Mouse (Mus musculus) limb, embryonic 11.5 days (tissue): Measurements from ENCODE around the gene Fbxo42. TPM values are rescaled to one million over a fixed set of nuclear protein-coding genes. Genes with fewer than 3 reads are reported as not detected.

Experiments
- ATAC-seq: fragments of 200-750 bp; cut with Nextera tagmentation; 2 replicates; pipeline ENCODE4 v1.8.0; 2017; ENCODE audit warnings: low read depth; ENCODE audit not compliant: insufficient number of reproducible peaks, low FRiP score, low TSS enrichment
- DNase-seq: peaks from one replicate; pipeline ENCODE4 v3.0.0-alpha.2; 2015; ENCODE audit warnings: low spot score
- H3K27ac ChIP-seq: fragments of 300-500 bp; sonication (generic); replicated peaks from 2 replicates; pipeline ENCODE4 v1.5.1; 2014; ENCODE audit warnings: low read depth, mild to moderate bottlenecking, low read length
- H3K27me3 ChIP-seq: fragments of 300-500 bp; sonication (generic); 2 replicates; pipeline ENCODE4 v1.6.1; 2014; ENCODE audit warnings: mild to moderate bottlenecking, low read length, mixed read lengths; ENCODE audit not compliant: control insufficient read depth, insufficient read depth
- H3K36me3 ChIP-seq: fragments of 300-500 bp; sonication (generic); 2 replicates; pipeline ENCODE4 v1.6.1; 2014; ENCODE audit warnings: mild to moderate bottlenecking, low read length, moderate library complexity, mixed read lengths; ENCODE audit not compliant: control insufficient read depth, insufficient read depth
- H3K4me1 ChIP-seq: fragments of 300-500 bp; sonication (generic); 2 replicates; pipeline ENCODE4 v1.6.1; 2014; ENCODE audit warnings: low read length, mixed read lengths; ENCODE audit not compliant: control insufficient read depth, insufficient read depth
- H3K4me2 ChIP-seq: fragments of 300-500 bp; sonication (generic); 2 replicates; pipeline ENCODE4 v1.6.1; 2014; ENCODE audit warnings: low read depth, mild to moderate bottlenecking, moderate library complexity; ENCODE audit not compliant: severe bottlenecking
- H3K4me3 ChIP-seq: fragments of 300-500 bp; sonication (generic); 2 replicates; pipeline ENCODE4 v1.5.1; 2014; ENCODE audit warnings: low read depth, low read length
- H3K9ac ChIP-seq: fragments of 300-500 bp; sonication (generic); 2 replicates; pipeline ENCODE4 v1.6.1; 2014; ENCODE audit warnings: mild to moderate bottlenecking, low read length
- H3K9me3 ChIP-seq: fragments of 300-500 bp; sonication (generic); 2 replicates; pipeline ENCODE4 v1.6.1; 2016; ENCODE audit warnings: low read length; ENCODE audit not compliant: control insufficient read depth
- WGBS: fragments of 180-500 bp; shearing (Covaris S2); extraction: QIAGEN DNeasy Blood & Tissue Kit; methylation state at CpG from one replicate; pipeline ENCODE4 v1.1.7; 2014; 5-methylcytosine and 5-hydroxymethylcytosine counted together
- polyA plus RNA-seq: library from polyadenylated mRNA; unstranded; fragments of >200 nt; fragmentation: Nextera tagmentation; extraction: Ambion mirVana; gene quantifications from 2 replicates; pipeline ENCODE4 v1.2.1, GENCODE M21; 2014

Fbxo42 gene
- polyA plus RNA-seq, 1 experiment from 2014 or later, result 30.4 TPM

GRCm38 (mm10) chr4:141240617-141241016 is 92.9 kb downstream of the Fbxo42 start:
- H3K4me2 ChIP-seq, result no peak overlapping the region
- H3K9me3 ChIP-seq, result no peaks in the 10 kb centered on the region
- ATAC-seq (no peak), DNase-seq (peak; percentile 57)
- H3K4me3 ChIP-seq, result no peak overlapping the region
- under 1% methylated on average over 14 of the region's 14 CpGs for WGBS
- no peak overlapping the region for H3K9ac ChIP-seq
- H3K27me3 ChIP-seq, result peaks cover 77% of the 10 kb centered on the region
- peaks cover 17% of the 10 kb centered on the region for H3K4me1 ChIP-seq
- H3K27ac ChIP-seq, result no peak overlapping the region
- H3K36me3 ChIP-seq, result no peaks in the 10 kb centered on the region

GRCm38 (mm10) chr4:141241861-141242260 is 94.1 kb downstream of the Fbxo42 start:
- Histone ChIP-seq H3K4me2 (no peak overlapping the region), H3K4me3 (no peak overlapping the region), H3K27me3 (peaks cover 90% of the 10 kb centered on the region), H3K9me3 (no peaks in the 10 kb centered on the region), H3K36me3 (no peaks in the 10 kb centered on the region), H3K9ac (no peak overlapping the region), H3K4me1 (peaks cover 26% of the 10 kb centered on the region), H3K27ac (no peak overlapping the region)
- ATAC-seq, result no peak
- WGBS, result 24% methylated on average over 15 of the region's 15 CpGs
- DNase-seq, result no peak

GRCm38 (mm10) chr4:141242651-141243241 is 95.0 kb downstream of the Fbxo42 start:
- no peak overlapping the region for H3K27ac ChIP-seq
- 0 out of 2 replicates have a peak overlapping the region, but pooled peaks have one; percentile 8 for H3K4me3 ChIP-seq
- no peaks in the 10 kb centered on the region for H3K36me3 ChIP-seq
- H3K4me1 ChIP-seq, result peaks cover 30% of the 10 kb centered on the region
- peaks cover 93% of the 10 kb centered on the region for H3K27me3 ChIP-seq
- ATAC-seq (no peak), DNase-seq (peak; percentile 48)
- H3K4me2 ChIP-seq, result peak overlapping the region; percentile 28
- peak overlapping the region; percentile 28; the same call in 1 of the 2 replicates for H3K9ac ChIP-seq
- WGBS, result 6% methylated on average over 11 of the region's 11 CpGs
- no peaks in the 10 kb centered on the region for H3K9me3 ChIP-seq

GRCm38 (mm10) chr4:141243636-141244035 is 95.9 kb downstream of the Fbxo42 start:
- Histone ChIP-seq H3K27ac (no peak overlapping the region), H3K9me3 (no peaks in the 10 kb centered on the region), H3K36me3 (no peaks in the 10 kb centered on the region), H3K4me2 (no peak overlapping the region), H3K4me1 (peaks cover 39% of the 10 kb centered on the region), H3K4me3 (no peak overlapping the region), H3K27me3 (peaks cover 95% of the 10 kb centered on the region), H3K9ac (no peak overlapping the region)
- ATAC-seq (no peak), DNase-seq (no peak)
- WGBS, result 61% methylated on average over 5 of the region's 5 CpGs

- H3K4me3 ChIP-seq, result no peak overlapping the region
- WGBS, result 59% methylated on average over 5 of the region's 5 CpGs
- H3K27ac ChIP-seq, result no peak overlapping the region
- peaks cover 36% of the 10 kb centered on the region for H3K4me1 ChIP-seq
- DNase-seq (no peak), ATAC-seq (no peak)
- peaks cover 95% of the 10 kb centered on the region for H3K27me3 ChIP-seq
- H3K9me3 ChIP-seq, result no peaks in the 10 kb centered on the region
- no peak overlapping the region for H3K9ac ChIP-seq
- peak overlapping the region; percentile 2; the same call in 1 of the 2 replicates for H3K4me2 ChIP-seq
- H3K36me3 ChIP-seq, result no peaks in the 10 kb centered on the region
Measured at GRCm38 (mm10) chr4:141244401-141244800, 96.7 kb downstream of the Fbxo42 start.

- ATAC-seq, result no peak
- Histone ChIP-seq H3K4me1 (peaks cover 32% of the 10 kb centered on the region), H3K27me3 (peaks cover 92% of the 10 kb centered on the region), H3K36me3 (no peaks in the 10 kb centered on the region), H3K4me2 (peak overlapping the region; percentile 16; the same call in 1 of the 2 replicates), H3K27ac (no peak overlapping the region), H3K9me3 (no peaks in the 10 kb centered on the region), H3K9ac (no peak overlapping the region), H3K4me3 (no peak overlapping the region)
- DNase-seq, result no peak
- WGBS, result 22% methylated on average over 9 of the region's 9 CpGs
Measured at GRCm38 (mm10) chr4:141244931-141245425, 97.3 kb downstream of the Fbxo42 start.

GRCm38 (mm10) chr4:141246089-141246997 is 98.6 kb downstream of the Fbxo42 start:
- no peak overlapping the region for H3K9ac ChIP-seq
- H3K4me1 ChIP-seq, result peaks cover 29% of the 10 kb centered on the region
- no peak overlapping the region for H3K4me3 ChIP-seq
- no peak overlapping the region for H3K27ac ChIP-seq
- H3K4me2 ChIP-seq, result peak overlapping the region; percentile 25
- WGBS, result 22% methylated on average over 24 of the region's 24 CpGs
- ATAC-seq (no peak), DNase-seq (no peak)
- H3K27me3 ChIP-seq, result peaks cover 83% of the 10 kb centered on the region
- H3K9me3 ChIP-seq, result no peaks in the 10 kb centered on the region
- H3K36me3 ChIP-seq, result no peaks in the 10 kb centered on the region

- Histone ChIP-seq H3K9ac (no peak overlapping the region), H3K27me3 (peaks cover 76% of the 10 kb centered on the region), H3K4me2 (peak overlapping the region; percentile 25), H3K36me3 (no peaks in the 10 kb centered on the region), H3K27ac (no peak overlapping the region), H3K4me1 (peaks cover 29% of the 10 kb centered on the region), H3K9me3 (no peaks in the 10 kb centered on the region), H3K4me3 (peak overlapping the region; percentile 38; the same call in 1 of the 2 replicates)
- DNase-seq (peak; percentile 40), ATAC-seq (no peak)
- WGBS, result 5% methylated on average over 17 of the region's 17 CpGs
Measured at GRCm38 (mm10) chr4:141246998-141247350, 99.3 kb downstream of the Fbxo42 start.
